Mouse (Mus musculus) left cerebral cortex, adult 8-10 months (tissue): ENCODE measurements around the gene Arl5a. TPM values are rescaled to one million over a fixed set of nuclear protein-coding genes. Genes with fewer than 3 reads are reported as not detected.

Experiments used
- DNase-seq, 2 experiments: peaks; one replicate each; pipeline ENCODE4 v3.0.0; 2022; ENCODE audit warnings: low spot score in 2 of 2
- total RNA-seq, 4 experiments: library from RNA; stranded (reverse); gene quantifications; 2 replicates each; pipeline ENCODE4 v1.2.4; 2022

Gene Arl5a
- 10 to 100 TPM; 50.3 to 61.0 (median 54.9) TPM for total RNA-seq

DNA sequence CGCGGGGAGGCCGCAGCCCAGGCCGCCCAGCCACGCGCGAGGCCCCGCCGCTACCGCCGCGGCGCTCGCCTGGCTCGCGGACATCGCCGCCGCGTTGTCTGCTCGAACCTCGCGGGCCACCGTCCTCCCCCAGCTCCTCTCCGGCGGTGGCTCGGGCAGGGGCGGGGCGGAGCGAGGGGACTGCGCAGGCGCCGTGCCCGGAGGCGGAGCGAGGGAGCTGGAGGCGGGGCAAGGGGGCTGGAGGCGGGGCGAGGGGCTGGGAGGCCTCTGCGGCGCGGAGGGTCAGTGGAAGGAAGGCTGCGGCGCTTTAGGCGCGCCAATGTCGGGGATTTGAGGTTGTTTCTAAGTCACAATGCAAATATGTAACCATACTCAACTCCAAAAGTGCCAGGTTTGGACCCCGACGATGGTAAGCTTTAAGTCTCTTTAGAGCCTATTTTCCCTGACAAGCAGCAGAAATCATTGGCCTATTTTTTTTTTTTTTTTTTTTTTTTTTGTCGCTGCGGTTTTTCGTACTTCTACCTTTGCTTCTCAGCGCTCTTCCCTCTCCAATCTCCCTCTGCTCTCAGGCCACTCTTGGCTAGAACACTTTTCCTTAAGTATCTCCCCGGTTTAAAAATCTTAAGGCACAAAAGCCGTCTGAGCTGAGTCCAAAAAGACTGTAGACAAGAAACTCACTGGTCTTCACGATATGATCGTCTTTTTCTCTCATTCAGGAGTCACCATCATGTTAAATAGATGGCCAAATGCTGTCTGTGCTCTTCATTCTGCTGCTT lies at the start of gene Arl5a:
Arl5a (minus strand) TSS at position 155 of the 776 bp plus-strand sequence.
- peak; percentile 89 to 90 for DNase-seq

DNA sequence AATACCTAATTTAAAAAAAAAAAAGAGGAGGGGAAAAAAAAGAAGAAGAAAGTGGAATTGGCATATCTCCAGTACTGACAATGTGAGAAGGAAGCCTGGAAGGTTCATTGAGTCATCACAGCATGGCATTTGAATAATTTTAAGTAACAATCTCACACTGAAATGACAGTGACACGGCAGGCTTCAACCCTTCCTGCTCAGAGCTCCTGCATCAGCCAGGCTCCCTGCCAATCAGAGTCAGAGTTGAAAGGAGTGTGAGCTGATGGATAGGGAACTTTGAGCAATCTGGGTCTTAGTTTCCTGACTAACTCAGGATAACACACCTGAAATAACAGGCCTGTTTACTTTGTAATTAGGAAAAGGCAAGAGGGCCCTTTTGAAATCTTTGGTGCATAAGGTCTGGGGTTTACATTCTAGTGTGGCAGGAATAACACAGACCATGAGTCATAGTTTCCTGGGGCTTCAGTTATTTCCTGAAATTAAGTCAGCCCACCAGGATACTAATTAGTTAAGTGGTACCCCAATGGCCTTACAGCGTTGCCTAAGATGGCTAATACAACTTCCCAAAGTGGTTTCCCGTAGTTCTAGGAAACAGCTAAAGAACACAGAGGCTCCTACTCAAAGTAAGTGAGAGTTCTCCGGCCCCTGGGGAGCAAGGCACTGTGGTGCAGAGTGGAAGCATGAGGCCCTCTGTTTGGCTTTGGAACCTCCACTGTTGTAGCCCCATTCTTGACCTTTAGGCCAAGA lies 47.0 kb upstream of the Arl5a start:
- DNase-seq, result no peak

DNA sequence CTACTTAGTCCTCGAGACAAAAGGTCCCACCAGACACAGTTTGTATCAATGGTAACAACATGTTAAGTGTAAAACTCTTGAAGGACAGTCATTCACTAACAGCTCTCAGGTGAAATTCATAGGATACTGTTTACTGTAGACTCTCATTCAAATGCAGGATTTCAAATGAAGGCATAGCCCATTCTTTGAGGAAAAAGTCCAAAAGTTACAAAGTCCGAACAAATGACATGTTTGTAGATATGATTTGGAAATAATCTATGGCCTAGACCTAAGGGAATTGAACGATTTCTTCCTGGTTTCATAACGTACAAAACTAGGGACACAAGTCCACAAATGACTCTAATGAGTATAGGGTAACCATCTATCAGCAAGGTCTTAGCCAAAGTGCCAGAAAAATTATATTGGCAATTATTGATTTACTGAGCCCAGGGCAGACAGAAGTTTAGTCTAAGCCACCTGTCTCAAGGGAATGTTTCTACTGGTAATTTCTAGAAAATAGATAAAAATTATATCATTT lies 45.4 kb upstream of the Arl5a start:
- DNase-seq, result no peak

DNA sequence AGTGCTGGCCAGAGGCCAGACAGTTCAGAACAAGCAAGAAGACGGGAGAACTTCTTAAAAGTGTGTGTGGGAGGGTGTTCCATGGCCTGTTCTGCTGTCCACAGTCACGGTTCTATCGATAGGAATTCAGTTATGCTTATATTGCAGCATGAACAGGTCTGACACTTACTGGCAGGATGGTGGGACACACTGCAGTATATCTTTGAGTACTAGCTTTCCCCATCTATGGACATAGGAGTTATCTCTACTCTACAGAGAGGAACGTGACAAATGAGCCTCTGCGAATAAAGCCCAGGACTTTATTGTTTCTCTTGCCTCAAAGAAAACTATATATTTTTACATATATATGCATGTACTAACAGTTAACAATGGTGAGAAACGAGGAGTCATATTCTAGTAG lies 42.9 kb upstream of the Arl5a start:
- no peak for DNase-seq

DNA sequence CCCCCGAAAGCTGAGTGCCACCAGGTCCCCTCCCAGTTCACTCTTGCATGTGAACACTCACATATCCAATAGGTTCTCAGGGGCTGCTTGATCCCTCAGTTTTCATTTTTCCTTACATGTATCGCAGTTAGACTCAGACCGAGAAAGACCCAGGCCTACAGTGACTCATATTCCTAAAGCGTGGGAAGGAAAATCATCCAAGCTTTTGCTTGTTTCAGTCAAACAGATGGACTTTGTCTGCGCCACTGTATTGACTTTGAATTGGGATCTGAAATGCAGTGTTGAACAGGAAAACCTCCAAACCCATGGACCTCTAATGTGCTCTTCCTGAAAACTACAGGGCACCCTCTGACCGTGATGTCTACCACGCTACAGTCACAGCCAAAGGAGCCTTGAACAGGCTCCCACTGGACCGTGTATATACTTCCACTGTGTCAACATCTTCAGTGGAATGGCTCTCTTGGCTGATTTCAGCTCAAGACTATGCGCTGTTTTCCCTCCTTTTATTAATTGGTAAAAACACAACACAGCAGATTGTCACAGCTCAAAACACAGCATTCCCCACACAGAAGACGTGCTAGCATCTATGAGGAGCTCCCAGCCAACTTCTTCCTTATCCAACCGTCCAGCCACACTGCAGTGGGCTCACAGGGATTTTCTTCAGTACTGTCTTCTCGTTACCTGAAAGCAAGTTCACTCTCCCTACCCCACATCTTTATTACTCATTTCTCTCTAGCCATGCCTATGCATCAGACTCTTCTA lies 36.7 kb upstream of the Arl5a start:
- DNase-seq, result no peak

DNA sequence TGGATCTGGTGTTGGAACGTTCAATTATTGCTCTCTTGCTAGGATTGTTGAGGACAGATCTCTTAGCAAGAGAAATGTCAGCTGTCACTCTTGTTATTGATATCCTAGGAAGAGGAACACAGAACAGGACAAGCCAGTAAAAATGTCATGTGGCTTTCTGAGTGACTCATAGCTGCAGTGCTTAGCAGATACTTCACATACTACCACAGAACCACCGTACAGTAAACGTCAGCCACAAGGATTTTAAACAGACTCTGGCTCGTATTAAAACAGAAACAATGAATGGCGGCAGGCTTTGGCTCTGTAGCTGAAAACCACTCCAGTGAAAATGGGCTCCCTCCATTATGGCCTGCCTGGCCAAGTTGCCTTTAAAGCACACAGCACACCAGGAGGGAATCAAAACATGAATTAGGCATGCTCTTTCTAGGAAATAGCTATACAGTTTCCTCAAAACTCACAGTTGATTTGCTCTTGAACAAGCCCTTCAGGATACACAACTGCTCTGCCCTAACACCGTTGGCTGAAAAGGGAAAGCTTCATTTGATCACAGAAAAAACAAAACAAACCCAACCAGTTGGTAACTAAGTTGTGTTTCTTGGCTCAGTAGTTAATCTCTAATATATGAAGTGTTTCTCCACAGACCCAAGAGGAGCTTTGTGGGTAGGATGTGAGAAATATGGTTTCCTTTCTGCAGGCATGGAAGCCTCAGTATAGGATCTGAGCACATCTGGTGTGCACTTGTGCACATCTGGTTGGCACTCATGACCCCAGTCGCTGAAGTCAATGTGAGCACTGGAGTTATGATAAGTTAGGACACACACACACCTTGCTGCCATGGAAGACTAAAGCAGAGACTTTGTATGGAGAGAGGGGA lies 31.1 kb upstream of the Arl5a start:
- no peak for DNase-seq

DNA sequence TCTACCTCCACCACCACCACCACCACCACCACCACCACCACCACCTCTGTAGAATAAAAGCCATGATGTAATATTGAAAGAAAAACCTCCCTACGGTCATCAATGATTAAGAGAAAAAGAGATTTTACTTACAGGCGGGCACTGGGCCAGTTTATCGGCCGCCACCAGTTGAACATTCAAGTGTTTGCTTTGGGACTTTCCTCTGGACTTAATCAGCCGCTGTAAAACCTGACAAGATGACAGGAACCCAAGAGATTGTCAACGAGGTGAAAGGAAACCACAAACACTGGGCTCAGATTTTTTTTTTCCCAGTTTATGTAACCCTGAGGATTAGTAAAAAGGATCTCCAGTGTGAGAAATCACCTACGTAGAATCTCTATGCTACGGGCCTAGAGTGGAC lies 25.1 kb upstream of the Arl5a start:
- no peak for DNase-seq

DNA sequence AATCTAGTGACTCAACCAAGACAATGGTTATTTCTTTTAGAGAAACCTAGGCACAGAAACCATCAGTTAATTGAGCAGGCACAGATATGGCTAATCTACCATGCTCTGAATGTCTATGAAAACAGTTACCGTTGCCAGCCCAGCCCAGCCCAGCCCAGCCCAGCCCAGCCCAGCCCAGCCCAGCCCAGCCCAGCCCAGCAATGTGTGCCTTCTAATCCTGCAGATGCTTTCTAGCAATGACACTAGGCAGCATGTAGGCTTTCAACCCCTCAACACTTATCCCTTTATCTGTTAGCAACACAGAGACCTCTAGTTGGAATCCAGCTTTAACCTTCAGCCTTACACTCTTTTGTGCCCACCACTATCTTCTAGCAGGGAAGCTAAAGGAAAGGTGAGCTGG lies 24.2 kb upstream of the Arl5a start:
- DNase-seq, result no peak

DNA sequence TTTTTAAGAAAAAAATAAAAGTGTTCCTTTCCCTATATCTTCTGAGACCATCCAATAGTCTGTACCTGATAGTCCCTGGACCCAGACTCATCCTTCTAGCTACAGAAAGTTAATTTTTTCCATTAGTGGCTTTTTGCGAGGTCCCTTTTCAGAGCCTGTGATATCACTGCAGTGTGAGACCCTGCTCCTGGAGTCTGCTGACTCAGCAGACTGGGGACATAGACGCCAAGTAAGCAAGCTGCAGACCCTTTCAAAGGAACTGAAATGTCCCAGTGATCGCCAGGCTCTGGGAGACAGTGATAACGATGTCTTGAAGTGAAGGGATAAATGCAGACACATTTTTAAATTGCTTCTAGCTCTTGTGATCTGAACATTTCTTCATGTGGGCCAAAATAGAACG lies 21.9 kb upstream of the Arl5a start:
- no peak for DNase-seq

DNA sequence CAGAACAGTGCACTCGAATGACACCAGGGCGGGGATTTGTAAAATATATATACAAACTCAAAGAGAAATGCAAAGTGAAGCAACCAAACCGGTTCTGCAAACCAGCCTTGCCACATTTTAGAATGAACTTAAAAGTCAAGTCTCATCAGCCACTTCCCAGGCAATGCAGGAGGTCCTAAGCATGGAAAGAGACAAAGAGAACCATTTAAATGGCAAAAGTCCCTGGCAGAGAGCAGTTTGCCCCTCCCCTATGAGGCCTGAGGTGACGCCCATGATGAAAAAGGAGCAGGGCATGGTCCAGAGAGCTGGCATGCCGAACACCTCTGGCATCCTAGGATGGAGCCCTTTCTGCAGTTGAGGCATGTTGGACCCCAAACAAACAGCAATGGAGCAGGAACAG lies 17.4 kb upstream of the Arl5a start:
- DNase-seq, result no peak

DNA sequence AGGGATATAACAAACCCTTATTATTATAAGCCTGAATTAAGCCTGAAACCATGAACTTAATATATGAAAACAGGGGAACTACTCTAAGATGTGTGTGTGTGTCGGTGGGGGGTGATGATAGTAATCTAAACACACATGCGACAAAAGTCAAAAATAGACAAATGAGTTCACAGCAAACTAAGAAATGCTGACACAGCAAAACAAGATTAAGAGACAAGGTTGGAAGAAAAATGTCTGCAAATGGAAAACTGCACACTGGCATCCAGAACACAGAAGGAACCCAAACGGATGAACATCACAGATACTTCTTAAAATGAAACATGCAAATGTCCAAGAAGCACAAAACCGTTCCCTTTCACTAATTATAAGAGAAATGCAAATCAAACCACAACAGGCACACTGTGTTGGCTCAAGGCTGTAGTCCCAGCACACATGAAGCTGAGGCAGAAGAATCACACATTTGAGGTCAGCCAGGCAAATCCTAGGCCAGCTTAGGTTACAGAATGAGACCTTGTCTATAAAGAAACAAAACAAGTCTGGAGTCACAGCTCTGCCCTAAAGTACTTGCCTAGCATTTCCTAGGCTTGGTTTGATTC lies 15.8 kb upstream of the Arl5a start:
- no peak for DNase-seq

DNA sequence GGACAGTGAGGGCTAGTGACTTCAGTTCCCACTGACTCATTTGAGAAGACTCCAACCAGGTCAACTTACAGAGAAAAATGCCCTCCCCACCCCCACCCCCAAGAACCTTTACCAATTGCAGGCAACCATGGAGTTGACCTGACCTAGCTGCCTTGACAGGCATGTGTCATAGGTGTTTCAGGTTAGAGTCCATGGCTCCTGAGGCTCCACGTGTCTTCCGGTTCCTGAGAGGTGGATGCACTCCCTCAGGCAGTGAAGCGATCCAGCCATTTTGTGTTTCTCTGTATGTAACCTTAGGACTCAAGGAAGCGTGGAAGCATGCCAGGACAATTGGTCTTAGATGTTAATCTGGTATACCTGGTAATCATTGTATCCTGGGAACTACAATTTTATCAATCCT lies 13.7 kb upstream of the Arl5a start:
- DNase-seq, result no peak

DNA sequence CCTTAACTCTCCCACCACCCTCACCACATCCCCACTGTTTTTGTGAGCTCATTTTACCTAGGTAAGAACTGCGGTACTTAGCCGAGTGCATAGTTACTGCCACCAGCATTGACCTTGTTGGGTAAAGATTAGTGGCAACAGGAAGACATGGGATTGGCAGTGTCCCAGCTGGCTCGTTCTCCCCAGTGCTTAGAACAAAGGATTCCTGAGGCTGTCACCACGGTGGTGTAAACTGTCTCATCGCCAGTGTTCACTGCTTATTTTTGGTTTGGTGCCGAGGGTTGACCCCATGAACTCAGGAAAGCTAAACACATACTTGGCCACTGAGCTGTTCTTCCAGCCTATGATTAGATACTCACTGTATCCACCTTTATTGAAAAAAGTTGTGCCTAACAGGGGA lies 13.3 kb upstream of the Arl5a start:
- DNase-seq, result no peak

DNA sequence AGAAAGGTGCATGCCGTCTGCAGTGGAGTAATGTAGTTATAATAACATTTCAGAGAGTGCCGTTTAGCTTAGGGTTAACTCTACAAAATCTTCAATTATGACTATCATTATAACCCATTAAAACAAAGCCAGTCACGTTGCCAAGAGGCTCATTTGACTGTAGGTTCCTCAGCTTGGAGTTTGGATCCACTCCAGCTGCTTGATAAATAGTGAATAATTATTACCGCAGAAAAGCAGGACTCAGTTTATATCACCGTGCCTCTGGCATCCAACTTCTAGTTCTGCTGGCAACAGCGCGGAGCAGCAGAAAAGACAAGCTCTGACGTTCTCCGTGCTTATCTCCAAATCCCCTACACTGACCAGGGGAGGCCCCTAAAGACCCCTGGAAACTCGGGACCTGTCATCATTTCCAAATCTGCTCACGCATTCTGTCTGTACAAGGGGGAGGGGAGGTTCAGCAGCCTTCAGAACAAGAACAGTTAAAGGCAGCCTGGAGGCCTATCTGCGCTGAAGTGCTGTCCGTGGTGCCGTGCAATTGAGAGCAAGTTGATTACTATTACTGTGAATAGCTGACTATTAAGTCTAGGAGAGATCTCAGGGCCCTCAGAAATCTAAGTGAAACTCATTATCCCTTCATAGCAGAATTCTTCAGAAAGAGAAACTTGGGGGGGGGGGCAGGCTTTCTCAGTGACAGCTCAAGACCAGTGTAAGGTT lies 11.4 kb upstream of the Arl5a start:
- no peak for DNase-seq

DNA sequence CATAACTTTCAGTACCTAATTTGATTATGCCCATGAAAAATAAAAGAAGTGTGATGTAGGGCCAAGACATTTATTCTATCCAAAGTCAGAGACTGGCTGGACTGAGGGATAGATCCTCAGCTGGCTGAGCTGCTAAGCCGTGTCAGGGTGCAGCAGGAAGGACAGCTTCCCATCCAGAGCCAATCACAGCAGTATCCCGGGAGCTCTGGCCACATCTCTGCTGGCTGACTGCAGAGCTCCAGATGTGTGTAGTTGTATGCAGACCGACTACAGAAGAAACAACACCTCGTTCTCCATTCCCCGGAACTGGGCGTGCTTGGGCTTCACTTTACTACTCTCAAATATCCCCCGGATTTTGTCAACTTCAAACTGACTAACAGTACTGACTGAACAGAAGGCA lies 8.7 kb upstream of the Arl5a start:
- no peak for DNase-seq

DNA sequence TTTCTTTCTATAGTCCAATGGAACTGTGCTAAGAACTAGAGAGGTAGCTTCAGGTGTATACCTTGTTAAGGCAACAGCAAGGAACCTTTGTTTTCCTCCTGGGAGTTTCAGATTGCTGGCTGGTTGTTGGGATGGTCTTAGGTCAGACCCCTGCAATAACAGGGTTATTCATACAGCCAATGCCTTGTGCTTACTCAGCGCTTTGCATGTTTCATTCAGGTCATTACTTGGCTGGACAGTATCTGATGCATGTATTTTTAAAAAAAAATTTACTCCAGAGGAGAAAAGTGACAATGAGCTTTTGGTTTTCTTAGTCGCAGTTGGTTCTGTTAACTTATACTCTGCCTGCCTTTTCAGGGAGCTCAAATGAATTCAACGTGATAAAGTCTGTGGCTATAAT lies 2.7 kb upstream of the Arl5a start:
- no peak for DNase-seq

DNA sequence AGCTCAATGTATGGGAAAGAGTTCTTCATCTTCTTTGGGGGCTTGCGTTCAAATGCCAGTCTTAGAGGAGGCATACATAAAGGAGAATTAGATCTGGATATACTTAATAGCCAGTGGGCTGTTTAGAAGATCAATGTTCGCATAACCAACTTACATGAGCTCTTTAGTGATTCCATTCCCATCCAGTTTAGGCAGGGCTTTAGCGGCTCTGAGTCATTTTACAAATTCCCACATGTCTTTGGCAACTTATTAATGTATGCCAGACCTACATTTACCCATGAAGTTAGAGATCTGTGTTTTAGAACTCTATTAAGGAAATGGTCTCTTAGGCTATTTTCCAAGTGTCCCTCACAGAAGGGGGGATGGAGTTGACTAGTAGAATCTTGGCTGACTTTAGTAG lies 1.3 kb upstream of the Arl5a start:
- no peak for DNase-seq

DNA sequence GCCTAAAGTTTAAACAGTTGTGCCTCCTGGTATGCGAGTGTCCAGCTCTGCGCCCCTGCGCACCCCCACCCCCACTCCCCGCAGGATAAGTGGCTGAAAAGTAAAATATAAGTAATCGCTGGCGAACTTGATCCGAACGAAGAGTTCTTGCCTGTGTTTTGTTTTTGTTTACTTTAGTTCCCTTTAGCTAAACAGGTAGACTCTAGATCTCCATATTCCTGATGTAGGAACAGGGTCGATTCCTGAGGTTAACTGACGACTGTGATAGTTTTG lies 758 bp upstream of the Arl5a start:
- DNase-seq, result no peak

DNA sequence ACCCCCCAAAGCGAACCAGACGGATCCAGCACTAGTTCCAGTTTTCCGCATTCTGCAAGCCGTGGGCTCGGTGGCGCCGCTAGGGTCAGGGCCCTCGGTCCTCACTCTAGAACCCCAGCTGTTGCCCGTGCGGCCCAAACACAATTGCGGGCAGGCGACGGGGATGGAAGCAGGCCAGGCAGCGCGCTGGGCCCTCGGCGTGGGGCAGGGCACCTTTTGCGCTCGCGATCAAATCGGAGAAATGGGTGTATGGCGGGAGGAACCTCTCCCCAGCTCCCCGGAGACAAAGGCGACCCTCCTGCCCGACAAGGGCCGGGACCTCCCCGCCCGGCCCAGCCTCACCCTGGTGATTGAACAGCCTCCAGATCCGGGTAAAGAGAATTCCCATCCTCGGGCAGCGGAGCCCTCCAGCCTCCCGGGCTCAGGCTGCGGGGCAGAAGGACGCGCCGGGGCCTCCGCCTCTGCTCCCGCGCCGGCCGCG lies 413 bp downstream of the Arl5a start:
- peak in 1 of 2 experiments; percentile 33 for DNase-seq

DNA sequence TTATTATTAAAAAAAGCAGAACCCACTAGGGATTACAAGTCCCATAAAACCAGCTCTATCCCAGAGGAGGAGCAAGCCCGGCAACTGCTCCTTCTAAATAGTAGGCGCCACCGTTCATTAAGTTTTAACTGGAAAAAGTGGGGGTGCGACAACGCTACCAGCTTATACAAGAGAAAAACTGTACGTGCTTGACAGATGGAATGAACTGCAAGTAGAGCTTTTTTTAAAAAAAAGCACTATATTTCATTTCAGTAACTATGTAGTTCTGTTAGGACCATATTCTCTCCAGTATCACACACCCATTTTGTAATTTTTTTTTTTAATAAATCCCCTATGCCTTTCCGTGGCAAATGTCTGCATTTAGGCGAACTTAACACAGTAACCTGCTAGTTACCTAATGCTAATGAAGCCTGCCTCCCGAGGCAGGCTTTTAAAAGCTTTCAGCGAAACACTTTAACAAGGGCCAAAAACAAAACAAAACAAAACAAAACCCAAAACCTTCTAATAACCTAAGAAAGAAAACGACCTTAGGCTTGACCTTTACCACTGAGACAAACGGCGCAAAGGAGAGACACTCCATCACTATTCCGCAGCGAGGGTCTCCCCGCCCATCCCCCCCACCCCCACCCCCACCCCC lies 972 bp downstream of the Arl5a start:
- DNase-seq, result no peak
